Mouse (Mus musculus) spleen, adult 18-20 months (tissue): ENCODE measurements around the gene Sipa1l3.

Experiments used
- DNase-seq, 2 experiments: peaks; one replicate each; pipeline ENCODE4 v3.0.0; 2022; ENCODE audit warnings: mixed read lengths in 2 of 2

The Sipa1l3 gene

GRCm38 (mm10) chr7:29277510-29277909 lies 240.9 kb downstream of the Sipa1l3 start:
- no peak for DNase-seq

GRCm38 (mm10) chr7:29276715-29277114 lies 241.7 kb downstream of the Sipa1l3 start:
- DNase-seq, result no peak

- no peak for DNase-seq
Measured at GRCm38 (mm10) chr7:29271687-29272465, 246.6 kb downstream of the Sipa1l3 start.

GRCm38 (mm10) chr7:29270445-29270844 lies 248.0 kb downstream of the Sipa1l3 start:
- DNase-seq, result no peak
